Mouse (Mus musculus): ENCODE data around the gene Jph2. TPM values are rescaled to one million over a fixed set of nuclear protein-coding genes. Genes with fewer than 3 reads are reported as not detected.
"Not testable (repeated sequence)": the region's sequence is repeated elsewhere in the genome, so short reads cannot be mapped to it uniquely, and the experiment has no call there.

Jph2 gene
- polyA plus RNA-seq, 1 experiment, result 0.52 TPM

DNA sequence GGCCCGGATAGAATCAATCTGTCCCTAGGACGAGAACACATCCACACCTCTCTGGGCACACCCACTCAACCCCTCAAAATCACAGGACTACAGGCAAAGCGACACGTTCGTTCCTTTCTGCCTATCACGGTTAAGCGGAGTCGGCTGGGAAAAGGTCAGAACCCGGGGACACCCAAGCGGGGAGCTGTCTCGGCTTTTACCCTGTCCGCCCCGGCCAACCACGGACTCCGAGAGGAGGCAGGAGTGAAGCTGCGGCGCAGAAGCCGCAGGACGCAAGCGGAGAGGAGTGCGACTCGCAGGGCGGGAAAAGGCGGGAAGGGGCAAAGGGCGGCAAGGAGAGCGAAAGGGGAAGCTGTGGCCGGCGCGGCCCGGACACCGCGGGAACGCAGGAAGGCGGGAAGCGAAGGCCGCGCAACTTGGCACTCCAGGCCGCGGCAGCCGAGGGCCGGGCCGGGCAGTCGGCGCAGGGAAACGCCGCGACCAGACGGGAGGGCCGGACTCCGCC lies 21.1 kb upstream of the Jph2 start:
- WGBS, result under 1% methylated on average over 50 of the region's 50 CpGs
- Histone ChIP-seq H3K4me3 (replicated peaks; ENCODE audit: insufficient read depth, low read depth, low read length) (peak overlapping the region; percentile 87), H3K4me1 (ENCODE audit: control insufficient read depth, insufficient read depth, low read length) (peaks cover 14% of the 10 kb centered on the region), H3K27me3 (ENCODE audit: control insufficient read depth, insufficient read depth, low read length) (no peaks in the 10 kb centered on the region), H3K27ac (ENCODE audit: insufficient read depth, low read length) (peak overlapping the region; percentile 6)
- DNase-seq, result no peak
- TF ChIP-seq CTCF (IDR thresholded peaks at IDR 0.05; ENCODE audit: borderline replicate concordance, insufficient read depth, low read depth, low read length), result no peak
- TF ChIP-seq POLR2A (IDR thresholded peaks at IDR 0.05; ENCODE audit: borderline replicate concordance, insufficient read depth, low read length), result no peak

DNA sequence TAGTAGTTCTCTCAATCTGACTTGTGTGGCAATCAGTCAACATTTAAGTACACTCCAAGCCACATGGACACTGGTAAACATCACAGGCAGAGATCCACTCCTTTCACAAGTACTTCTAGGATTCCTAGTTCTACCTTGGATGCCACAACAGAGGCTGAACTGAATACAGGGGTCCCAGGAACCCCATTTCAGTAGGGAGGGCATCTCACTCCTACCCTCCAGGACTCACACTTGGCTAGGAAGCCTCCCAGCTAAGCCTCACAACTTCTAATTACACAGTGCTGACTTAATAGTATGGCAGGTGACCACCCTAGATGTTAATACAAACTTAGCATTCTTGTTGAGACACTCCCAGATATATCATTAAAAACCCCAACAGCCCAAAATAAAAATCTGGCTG lies 20.0 kb upstream of the Jph2 start:
- Histone ChIP-seq H3K27ac (ENCODE audit: insufficient read depth, low read length) (no peak overlapping the region), H3K4me3 (replicated peaks; ENCODE audit: insufficient read depth, low read depth, low read length) (no peak overlapping the region), H3K4me1 (ENCODE audit: control insufficient read depth, insufficient read depth, low read length) (peaks cover 9% of the 10 kb centered on the region), H3K27me3 (ENCODE audit: control insufficient read depth, insufficient read depth, low read length) (no peaks in the 10 kb centered on the region)
- DNase-seq, result no peak
- no peak for TF ChIP-seq CTCF (IDR thresholded peaks at IDR 0.05; ENCODE audit: borderline replicate concordance, insufficient read depth, low read depth, low read length)
- no peak for TF ChIP-seq POLR2A (IDR thresholded peaks at IDR 0.05; ENCODE audit: borderline replicate concordance, insufficient read depth, low read length)

- Histone ChIP-seq H3K4me3 (replicated peaks; ENCODE audit: insufficient read depth, low read depth, low read length) (no peak overlapping the region), H3K4me1 (ENCODE audit: control insufficient read depth, insufficient read depth, low read length) (peaks cover 7% of the 10 kb centered on the region; the same call in 1 of the 2 replicates), H3K27me3 (ENCODE audit: control insufficient read depth, insufficient read depth, low read length) (no peaks in the 10 kb centered on the region), H3K27ac (ENCODE audit: insufficient read depth, low read length) (no peak overlapping the region)
- DNase-seq, result no peak
- 83% methylated on average over 6 of the region's 6 CpGs for WGBS
- TF ChIP-seq POLR2A (IDR thresholded peaks at IDR 0.05; ENCODE audit: borderline replicate concordance, insufficient read depth, low read length) (no peak), CTCF (IDR thresholded peaks at IDR 0.05; ENCODE audit: borderline replicate concordance, insufficient read depth, low read depth, low read length) (no peak)
These were observed 19.2 kb upstream of the Jph2 start for GRCm38 (mm10) chr2:163417026-163417425.

- 87% methylated on average over 9 of the region's 9 CpGs for WGBS
- H3K4me3 ChIP-seq (replicated peaks; ENCODE audit: insufficient read depth, low read depth, low read length), result no peak overlapping the region
- no peak for DNase-seq
- H3K4me1 ChIP-seq (ENCODE audit: control insufficient read depth, insufficient read depth, low read length), result peaks cover 5% of the 10 kb centered on the region; the same call in 1 of the 2 replicates
- H3K27ac ChIP-seq (ENCODE audit: insufficient read depth, low read length), result no peak overlapping the region
- H3K27me3 ChIP-seq (ENCODE audit: control insufficient read depth, insufficient read depth, low read length), result no peaks in the 10 kb centered on the region
- no peak for TF ChIP-seq CTCF (IDR thresholded peaks at IDR 0.05; ENCODE audit: borderline replicate concordance, insufficient read depth, low read depth, low read length)
- TF ChIP-seq POLR2A (IDR thresholded peaks at IDR 0.05; ENCODE audit: borderline replicate concordance, insufficient read depth, low read length), result no peak
These were observed 15.2 kb upstream of the Jph2 start for GRCm38 (mm10) chr2:163412846-163413590.

DNA sequence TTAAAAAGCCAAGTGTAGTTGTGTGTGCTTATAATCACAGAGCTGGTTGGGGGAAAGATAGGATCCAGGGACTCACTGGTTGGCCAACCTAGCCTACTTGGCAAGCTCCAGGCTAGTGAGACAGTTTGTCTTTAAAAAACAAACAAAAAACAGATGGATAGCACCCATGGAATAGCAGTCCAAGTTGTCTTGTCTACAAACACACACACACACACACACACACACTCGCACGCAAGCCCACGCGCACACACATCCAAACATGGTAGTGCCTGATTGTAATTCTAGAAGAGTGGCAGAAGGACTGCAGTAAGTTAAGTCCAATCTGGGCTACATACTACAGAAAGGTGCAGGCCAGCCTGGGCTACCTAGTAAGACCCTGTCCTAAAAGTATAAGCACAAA lies 14.6 kb upstream of the Jph2 start:
- TF ChIP-seq POLR2A (IDR thresholded peaks at IDR 0.05; ENCODE audit: borderline replicate concordance, insufficient read depth, low read length), result no peak
- TF ChIP-seq CTCF (IDR thresholded peaks at IDR 0.05; ENCODE audit: borderline replicate concordance, insufficient read depth, low read depth, low read length), result no peak
- WGBS, result 91% methylated on average over 4 of the region's 4 CpGs
- H3K4me3 ChIP-seq (replicated peaks; ENCODE audit: insufficient read depth, low read depth, low read length), result no peak overlapping the region
- no peak for DNase-seq
- no peaks in the 10 kb centered on the region; the same call in 1 of the 2 replicates for H3K4me1 ChIP-seq (ENCODE audit: control insufficient read depth, insufficient read depth, low read length)
- no peaks in the 10 kb centered on the region for H3K27me3 ChIP-seq (ENCODE audit: control insufficient read depth, insufficient read depth, low read length)
- no peak overlapping the region for H3K27ac ChIP-seq (ENCODE audit: insufficient read depth, low read length)

DNA sequence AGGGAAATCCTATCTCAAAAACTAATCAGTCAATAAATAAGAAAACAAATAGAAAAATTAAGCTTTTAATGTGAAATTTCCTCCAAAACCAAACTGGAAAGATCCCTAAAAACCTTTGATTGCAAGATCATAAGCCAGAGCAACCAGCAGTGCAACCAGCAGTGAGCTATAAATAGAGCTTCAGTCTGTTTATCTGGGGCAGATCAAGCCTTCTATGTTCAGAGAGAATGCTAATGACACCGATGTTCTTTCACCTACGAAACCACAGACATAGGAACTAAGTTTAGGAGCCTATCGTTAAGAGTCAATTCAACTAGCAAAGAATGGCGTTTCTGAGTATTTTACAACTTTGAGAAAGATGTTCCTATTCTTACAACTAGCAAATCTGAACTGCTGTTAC lies 14.0 kb upstream of the Jph2 start:
- no peaks in the 10 kb centered on the region for H3K27me3 ChIP-seq (ENCODE audit: control insufficient read depth, insufficient read depth, low read length)
- no peak for DNase-seq
- TF ChIP-seq CTCF (IDR thresholded peaks at IDR 0.05; ENCODE audit: borderline replicate concordance, insufficient read depth, low read depth, low read length) (no peak), POLR2A (IDR thresholded peaks at IDR 0.05; ENCODE audit: borderline replicate concordance, insufficient read depth, low read length) (no peak)
- H3K27ac ChIP-seq (ENCODE audit: insufficient read depth, low read length), result no peak overlapping the region
- WGBS, result 80% methylated on average over 4 of the region's 4 CpGs
- no peak overlapping the region for H3K4me3 ChIP-seq (replicated peaks; ENCODE audit: insufficient read depth, low read depth, low read length)
- H3K4me1 ChIP-seq (ENCODE audit: control insufficient read depth, insufficient read depth, low read length), result no peaks in the 10 kb centered on the region

DNA sequence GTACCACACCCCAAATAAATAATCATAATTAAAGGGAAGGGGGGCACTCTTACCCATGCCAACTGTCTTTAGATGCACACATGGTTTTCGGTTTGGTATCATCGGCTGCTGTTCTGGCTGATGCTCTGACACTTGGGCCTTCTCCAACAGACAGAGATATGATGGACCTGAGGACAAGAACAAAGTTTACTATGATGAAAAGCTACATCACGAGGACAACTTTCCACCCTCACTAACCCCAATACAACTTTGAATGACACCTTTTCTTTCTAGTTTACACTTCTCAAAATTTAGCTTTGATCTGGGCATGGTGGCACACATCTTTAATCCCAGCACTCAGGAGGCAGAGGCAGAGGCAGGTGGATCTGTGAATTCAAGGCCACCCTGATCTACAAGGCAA lies 13.6 kb upstream of the Jph2 start:
- not testable (repeated sequence) for H3K4me3 ChIP-seq (replicated peaks; ENCODE audit: insufficient read depth, low read depth, low read length); H3K27me3 ChIP-seq (ENCODE audit: control insufficient read depth, insufficient read depth, low read length); DNase-seq; H3K4me1 ChIP-seq (ENCODE audit: control insufficient read depth, insufficient read depth, low read length); H3K27ac ChIP-seq (ENCODE audit: insufficient read depth, low read length)
- WGBS, result 66% methylated on average over 3 of the region's 3 CpGs

GRCm38 (mm10) chr2:163410211-163410610 lies 12.4 kb upstream of the Jph2 start:
- Histone ChIP-seq H3K27me3 (ENCODE audit: control insufficient read depth, insufficient read depth, low read length) (no peaks in the 10 kb centered on the region), H3K27ac (ENCODE audit: insufficient read depth, low read length) (no peak overlapping the region)
- 92% methylated on average over 3 of the region's 3 CpGs for WGBS

More at GRCm38 (mm10) chr2:163410211-163410610, 12.4 kb upstream of the Jph2 start:
- Histone ChIP-seq H3K4me3 (replicated peaks; ENCODE audit: insufficient read depth, low read depth, low read length) (no peak overlapping the region), H3K4me1 (ENCODE audit: control insufficient read depth, insufficient read depth, low read length) (no peaks in the 10 kb centered on the region)
- DNase-seq, result no peak
- TF ChIP-seq CTCF (IDR thresholded peaks at IDR 0.05; ENCODE audit: borderline replicate concordance, insufficient read depth, low read depth, low read length) (no peak), POLR2A (IDR thresholded peaks at IDR 0.05; ENCODE audit: borderline replicate concordance, insufficient read depth, low read length) (no peak)
